Mouse (Mus musculus) heart, adult 2 months (tissue): ENCODE measurements around the gene Smg9.

Experiments used
- CTCF ChIP-seq: fragments of 200-600 bp; IDR thresholded peaks from 2 replicates; pipeline ENCODE4 v1.8.1; 2022; ENCODE audit warnings: antibody characterized with exemption, mild to moderate bottlenecking, moderate library complexity
- POLR2A ChIP-seq: fragments of 200-500 bp; IDR thresholded peaks from 2 replicates; pipeline ENCODE4 v1.6.1; 2011; ENCODE audit warnings: mild to moderate bottlenecking, low read depth, low read length, control low read depth; ENCODE audit not compliant: insufficient read depth

- TF ChIP-seq POLR2A: no peak
- no peak for TF ChIP-seq CTCF
Observed at GRCm38 (mm10) chr7:24439891-24440290, 40.5 kb downstream of the Smg9 start.
